Mouse (Mus musculus) liver, embryonic 16.5 days (tissue): Measurements from ENCODE around the gene Zfpm1. TPM values are rescaled to one million over a fixed set of nuclear protein-coding genes. Genes with fewer than 3 reads are reported as not detected.
A peak's percentile ranks its signal among the peaks of the same experiment; 100 is the strongest.

Experiments
- ATAC-seq: fragments of 200-750 bp; cut with Nextera tagmentation; 2 replicates; pipeline ENCODE4 v1.8.0; 2017; ENCODE audit warnings: low read depth, mild to moderate bottlenecking, moderate number of reproducible peaks, moderate library complexity
- H3K27ac ChIP-seq: fragments of 300-500 bp; sonication (generic); 2 replicates; pipeline ENCODE4 v1.5.1; 2014; ENCODE audit warnings: mild to moderate bottlenecking, low read length
- H3K27me3 ChIP-seq: fragments of 300-500 bp; sonication (generic); 2 replicates; pipeline ENCODE4 v1.6.1; 2014; ENCODE audit warnings: low read depth, low read length, mixed read lengths; ENCODE audit not compliant: control insufficient read depth, insufficient read depth
- H3K36me3 ChIP-seq: fragments of 300-500 bp; sonication (generic); 2 replicates; pipeline ENCODE4 v1.6.1; 2014; ENCODE audit warnings: mild to moderate bottlenecking; ENCODE audit not compliant: control insufficient read depth, insufficient read depth
- H3K4me1 ChIP-seq: fragments of 300-500 bp; sonication (generic); 2 replicates; pipeline ENCODE4 v1.6.1; 2014; ENCODE audit warnings: low read depth, low read length, mixed read lengths; ENCODE audit not compliant: control insufficient read depth
- H3K4me2 ChIP-seq: fragments of 300-500 bp; sonication (generic); 2 replicates; pipeline ENCODE4 v1.6.1; 2014; ENCODE audit warnings: low read depth, low read length, mixed read lengths
- H3K4me3 ChIP-seq: fragments of 300-500 bp; sonication (generic); 2 replicates; pipeline ENCODE4 v1.5.1; 2014; ENCODE audit warnings: low read depth, mild to moderate bottlenecking, low read length
- H3K9ac ChIP-seq: fragments of 300-500 bp; sonication (generic); 2 replicates; pipeline ENCODE4 v1.6.1; 2014; ENCODE audit warnings: low read depth, low read length
- H3K9me3 ChIP-seq: fragments of 300-500 bp; sonication (generic); replicated peaks from 2 replicates; pipeline ENCODE4 v1.6.1; 2016; ENCODE audit warnings: low read length; ENCODE audit not compliant: control insufficient read depth
- WGBS: fragments of 180-500 bp; shearing (Covaris S2); extraction: QIAGEN DNeasy Blood & Tissue Kit; methylation state at CpG from one replicate; pipeline ENCODE4 v1.1.7; 2014; ENCODE audit not compliant: insufficient replicate concordance; 5-methylcytosine and 5-hydroxymethylcytosine counted together
- polyA plus RNA-seq: library from polyadenylated mRNA; unstranded; fragments of >200 nt; fragmentation: Nextera tagmentation; extraction: Ambion mirVana; gene quantifications from 2 replicates; pipeline ENCODE4 v1.2.1, GENCODE M21; 2015

Gene Zfpm1
- polyA plus RNA-seq, 1 experiment from 2014 or later, result 8.1 TPM

DNA sequence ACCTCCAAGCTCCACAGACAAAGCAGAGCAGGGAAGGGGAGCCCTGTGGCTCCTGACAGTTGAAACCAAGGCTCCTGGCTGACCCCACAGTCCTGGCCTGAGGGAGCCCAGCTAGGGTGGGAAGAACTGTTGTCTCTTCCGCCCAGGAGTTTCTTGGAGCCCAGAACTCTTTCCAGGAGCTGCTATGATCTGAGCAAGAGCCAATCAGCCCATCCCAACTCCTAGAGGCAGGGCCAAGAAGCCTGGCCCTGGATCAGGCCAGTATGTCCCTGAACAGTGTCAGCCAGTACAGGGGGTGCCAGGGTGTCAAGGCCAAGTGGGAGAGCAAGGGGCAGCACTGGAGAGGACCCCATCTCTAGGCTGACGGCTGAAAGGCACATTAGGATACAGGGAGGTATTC, 30.6 kb downstream of the Zfpm1 start:
- Histone ChIP-seq H3K9ac (peak overlapping the region; percentile 68), H3K9me3 (no peaks in the 10 kb centered on the region), H3K4me2 (peak overlapping the region; percentile 36), H3K36me3 (peaks cover 54% of the 10 kb centered on the region), H3K27me3 (no peaks in the 10 kb centered on the region), H3K4me1 (peaks cover 100% of the 10 kb centered on the region), H3K27ac (peak overlapping the region; percentile 97), H3K4me3 (no peak overlapping the region)
- WGBS, result 42% methylated on average over 2 of the region's 2 CpGs
- ATAC-seq, result no peak

DNA sequence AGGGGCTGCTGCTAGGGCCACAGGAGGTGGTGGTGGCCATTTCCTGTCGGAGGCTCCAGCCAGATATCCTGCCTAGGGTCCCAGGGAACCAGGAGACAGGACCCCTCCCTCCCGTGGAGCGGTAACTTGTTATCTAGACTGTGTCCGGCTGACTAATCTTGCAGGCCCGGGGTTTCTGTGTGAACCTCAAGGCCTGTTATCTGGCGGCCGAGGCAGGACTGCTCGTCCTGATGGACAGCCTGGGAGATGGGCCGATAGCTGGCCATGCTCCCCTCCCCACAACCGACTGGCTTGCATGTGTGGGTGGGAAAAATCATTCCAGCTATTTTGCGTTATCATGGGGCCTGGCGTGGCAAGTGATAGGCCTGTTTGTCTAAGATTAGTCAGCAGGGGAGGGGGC, 31.4 kb downstream of the Zfpm1 start:
- Histone ChIP-seq H3K27ac (peak overlapping the region; percentile 97), H3K4me2 (peak overlapping the region; percentile 36), H3K9me3 (no peaks in the 10 kb centered on the region), H3K27me3 (no peaks in the 10 kb centered on the region), H3K4me1 (peaks cover 100% of the 10 kb centered on the region), H3K9ac (peak overlapping the region; percentile 68), H3K4me3 (peak overlapping the region; percentile 18), H3K36me3 (peaks cover 49% of the 10 kb centered on the region)
- ATAC-seq, result peak; percentile 47
- WGBS, result 11% methylated on average over 12 of the region's 12 CpGs

DNA sequence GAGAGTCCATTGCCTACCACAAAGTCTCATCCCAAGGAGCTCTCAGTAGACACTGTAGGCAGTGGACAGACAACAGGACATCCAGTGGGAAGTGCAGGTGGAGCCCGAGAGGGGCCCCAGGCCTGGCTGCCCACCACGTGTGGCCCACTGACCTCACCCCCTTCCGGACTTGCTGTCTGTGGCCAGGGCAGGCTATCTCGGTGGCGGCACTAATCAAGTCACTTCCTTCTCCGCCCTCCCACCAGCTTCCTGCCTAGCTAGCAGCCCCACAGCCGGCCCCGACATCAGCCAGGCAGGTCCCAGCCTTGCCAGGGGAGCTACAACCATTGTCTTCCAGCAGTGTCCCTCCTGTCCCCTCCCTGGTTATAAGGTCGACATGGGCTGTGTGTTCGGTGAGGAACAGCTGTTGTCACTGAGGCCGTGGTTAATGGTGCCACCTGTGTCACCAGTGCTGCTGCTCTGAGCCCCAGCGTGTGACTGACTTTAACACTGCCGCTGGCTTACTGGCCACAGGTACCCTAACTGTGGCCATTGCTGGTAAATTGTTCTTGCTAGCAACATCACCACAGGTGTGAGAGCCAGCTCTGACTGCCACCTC, 33.1 kb downstream of the Zfpm1 start:
- Histone ChIP-seq H3K9ac (peak overlapping the region; percentile 40), H3K36me3 (peaks cover 48% of the 10 kb centered on the region)
- WGBS, result 37% methylated on average over 13 of the region's 13 CpGs

DNA sequence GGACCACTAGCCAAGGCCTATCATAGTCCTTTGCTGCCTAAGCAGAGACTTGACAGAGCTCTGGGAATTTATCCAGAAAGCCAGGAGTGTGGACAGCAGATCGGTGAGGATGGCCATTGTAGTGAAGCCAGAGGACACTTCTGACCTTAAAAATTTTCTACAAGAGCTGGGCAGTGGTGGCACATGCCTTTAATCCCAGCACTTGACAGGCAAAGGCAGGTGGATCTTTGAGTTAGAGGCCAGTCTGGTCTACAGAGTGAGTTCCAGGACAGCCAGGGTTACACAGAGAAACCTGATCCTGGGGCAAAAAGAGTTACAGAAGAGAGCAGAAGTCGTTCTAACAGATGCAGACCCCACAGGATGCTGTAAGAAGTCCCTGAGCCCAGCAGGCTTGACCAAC, 34.5 kb downstream of the Zfpm1 start:
- Histone ChIP-seq H3K4me2 (no peak overlapping the region), H3K36me3 (peaks cover 38% of the 10 kb centered on the region), H3K9me3 (no peaks in the 10 kb centered on the region), H3K4me3 (no peak overlapping the region), H3K9ac (peak overlapping the region; percentile 76), H3K27ac (peak overlapping the region; percentile 99), H3K27me3 (no peaks in the 10 kb centered on the region), H3K4me1 (peaks cover 100% of the 10 kb centered on the region)
- 56% methylated on average over 2 of the region's 2 CpGs for whole genome bisulfite sequencing
- ATAC-seq, result no peak

More for the DNA sequence above, 33.1 kb downstream of the Zfpm1 start:
- no peak overlapping the region for H3K4me3 ChIP-seq
- peaks cover 100% of the 10 kb centered on the region for H3K4me1 ChIP-seq
- no peak for ATAC-seq
- peak overlapping the region; percentile 97 for H3K27ac ChIP-seq
- no peak overlapping the region for H3K4me2 ChIP-seq
- no peaks in the 10 kb centered on the region for H3K9me3 ChIP-seq
- no peaks in the 10 kb centered on the region for H3K27me3 ChIP-seq

DNA sequence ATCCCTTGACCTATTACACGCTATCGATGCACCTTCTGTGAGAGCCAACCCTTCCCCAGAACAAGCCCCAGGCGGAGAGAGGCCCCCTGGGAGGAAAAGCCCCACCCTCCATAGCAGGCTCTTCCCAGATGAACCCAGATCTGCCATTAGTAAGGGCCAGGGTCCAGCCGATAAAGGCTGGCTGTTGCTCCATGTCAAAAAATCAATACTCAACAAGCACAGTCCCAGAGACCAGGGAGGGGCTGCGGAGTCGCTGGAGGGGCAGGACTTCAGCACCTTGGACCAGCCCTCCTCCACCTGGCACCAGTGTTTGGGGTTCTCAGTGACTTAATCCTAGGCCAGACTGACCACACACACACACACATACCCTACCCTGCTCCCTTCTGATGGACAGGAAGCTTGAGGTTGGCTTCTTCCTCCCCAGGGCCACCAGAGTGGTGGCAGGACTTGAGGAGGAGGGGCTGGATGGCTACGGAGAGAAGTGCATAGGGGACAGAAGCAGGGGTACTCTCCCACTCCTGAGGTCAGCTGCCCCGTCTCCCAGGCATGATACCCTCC, 36.1 kb downstream of the Zfpm1 start:
- Histone ChIP-seq H3K4me3 (no peak overlapping the region), H3K4me1 (peaks cover 100% of the 10 kb centered on the region), H3K36me3 (peaks cover 36% of the 10 kb centered on the region), H3K27ac (peak overlapping the region; percentile 99), H3K9ac (peak overlapping the region; percentile 76), H3K4me2 (peak overlapping the region; percentile 51), H3K9me3 (no peaks in the 10 kb centered on the region), H3K27me3 (no peaks in the 10 kb centered on the region)
- peak; percentile 5 for ATAC-seq
- 13% methylated on average over 8 of the region's 8 CpGs for WGBS

DNA sequence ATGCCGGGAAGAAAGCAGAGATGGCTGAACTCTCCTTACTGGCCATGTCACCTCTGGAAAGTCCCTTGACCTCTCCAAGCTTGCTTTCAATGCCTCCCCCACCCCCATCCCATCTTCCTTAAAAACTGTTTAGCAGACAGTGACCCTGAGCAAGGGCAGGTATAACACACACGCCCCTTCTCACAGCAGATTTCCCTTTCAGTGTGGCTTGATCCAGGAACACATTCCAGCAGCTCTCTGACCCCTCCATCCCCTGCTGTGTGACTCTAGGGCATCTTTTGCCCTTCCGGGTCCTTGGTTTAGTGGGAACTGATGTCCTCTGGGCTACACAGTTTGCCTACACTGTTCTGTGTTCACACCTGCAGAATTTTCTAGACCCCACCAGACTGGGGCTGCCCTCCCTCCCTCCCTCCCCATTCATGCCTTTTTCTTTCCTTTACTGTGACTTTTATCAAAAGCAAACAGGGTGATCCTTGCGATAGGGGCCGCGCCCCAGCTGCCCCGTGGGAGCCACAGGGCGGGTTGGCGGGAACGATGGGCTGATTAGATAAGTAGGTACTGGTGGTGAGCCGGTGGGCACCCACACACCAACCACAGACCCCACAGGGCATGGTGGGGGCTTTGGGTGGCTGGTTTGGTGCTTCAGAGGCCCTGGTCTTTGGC, 37.2 kb downstream of the Zfpm1 start:
- no peak overlapping the region for H3K4me3 ChIP-seq

DNA sequence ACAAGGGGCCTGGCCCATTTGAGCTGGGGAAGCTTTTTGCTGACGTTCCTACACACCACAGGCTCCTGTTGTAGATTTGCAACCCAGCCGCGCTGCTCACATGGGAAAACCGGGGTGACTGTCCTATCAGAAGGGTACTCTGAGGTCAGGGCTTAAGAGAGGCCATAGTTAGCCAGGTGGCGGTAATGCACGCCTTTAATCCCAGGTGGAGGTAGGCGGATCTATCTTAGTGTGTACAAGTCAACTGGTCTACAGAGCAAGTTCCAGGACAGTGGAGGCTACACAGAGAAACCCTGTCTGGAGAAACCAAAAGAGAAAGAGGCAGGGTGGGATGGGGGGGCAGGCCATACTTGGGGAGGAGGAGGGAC, 37.8 kb downstream of the Zfpm1 start:
- peak overlapping the region; percentile 76 for H3K9ac ChIP-seq
- 28% methylated on average over 7 of the region's 7 CpGs for WGBS
- ATAC-seq, result no peak
- no peaks in the 10 kb centered on the region for H3K27me3 ChIP-seq
- H3K4me3 ChIP-seq, result no peak overlapping the region
- H3K36me3 ChIP-seq, result peaks cover 35% of the 10 kb centered on the region
- H3K4me1 ChIP-seq, result peaks cover 100% of the 10 kb centered on the region
- H3K9me3 ChIP-seq, result no peaks in the 10 kb centered on the region
- peak overlapping the region; percentile 70 for H3K4me2 ChIP-seq
- H3K27ac ChIP-seq, result peak overlapping the region; percentile 99

More for the DNA sequence above, 37.2 kb downstream of the Zfpm1 start:
- peaks cover 35% of the 10 kb centered on the region for H3K36me3 ChIP-seq
- peak overlapping the region; percentile 76 for H3K9ac ChIP-seq
- WGBS, result 12% methylated on average over 11 of the region's 11 CpGs
- H3K27ac ChIP-seq, result peak overlapping the region; percentile 99
- H3K27me3 ChIP-seq, result no peaks in the 10 kb centered on the region
- H3K4me1 ChIP-seq, result peaks cover 100% of the 10 kb centered on the region
- no peak for ATAC-seq
- H3K4me2 ChIP-seq, result peak overlapping the region; percentile 51
- no peaks in the 10 kb centered on the region for H3K9me3 ChIP-seq

DNA sequence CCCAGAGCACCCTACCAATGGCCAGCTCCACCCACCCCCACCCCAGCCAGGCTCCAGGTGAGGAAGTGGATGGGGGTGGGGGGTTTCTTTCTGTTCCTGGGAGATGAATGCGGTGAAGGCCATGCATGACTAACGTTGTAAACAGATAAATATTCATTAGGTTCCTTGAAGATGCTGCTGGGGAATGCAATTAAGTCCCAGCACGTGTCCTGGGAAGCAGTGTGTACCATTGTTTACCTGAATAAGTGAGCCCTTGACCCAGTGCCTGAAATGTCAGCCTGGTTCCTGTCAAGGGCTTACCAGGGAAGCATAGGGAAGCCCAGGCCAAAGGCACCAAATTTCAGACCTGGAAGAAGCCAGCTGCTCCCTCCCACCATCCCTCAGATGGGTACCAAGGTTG, 38.6 kb downstream of the Zfpm1 start:
- H3K9ac ChIP-seq, result peak overlapping the region; percentile 76
- peak overlapping the region; percentile 70 for H3K4me2 ChIP-seq
- no peak for ATAC-seq
- H3K4me3 ChIP-seq, result no peak overlapping the region
- 58% methylated on average over 3 of the region's 3 CpGs for WGBS
- peaks cover 100% of the 10 kb centered on the region for H3K4me1 ChIP-seq
- peaks cover 33% of the 10 kb centered on the region for H3K36me3 ChIP-seq
- no peaks in the 10 kb centered on the region for H3K27me3 ChIP-seq
- H3K9me3 ChIP-seq, result no peaks in the 10 kb centered on the region
- peak overlapping the region; percentile 99 for H3K27ac ChIP-seq

DNA sequence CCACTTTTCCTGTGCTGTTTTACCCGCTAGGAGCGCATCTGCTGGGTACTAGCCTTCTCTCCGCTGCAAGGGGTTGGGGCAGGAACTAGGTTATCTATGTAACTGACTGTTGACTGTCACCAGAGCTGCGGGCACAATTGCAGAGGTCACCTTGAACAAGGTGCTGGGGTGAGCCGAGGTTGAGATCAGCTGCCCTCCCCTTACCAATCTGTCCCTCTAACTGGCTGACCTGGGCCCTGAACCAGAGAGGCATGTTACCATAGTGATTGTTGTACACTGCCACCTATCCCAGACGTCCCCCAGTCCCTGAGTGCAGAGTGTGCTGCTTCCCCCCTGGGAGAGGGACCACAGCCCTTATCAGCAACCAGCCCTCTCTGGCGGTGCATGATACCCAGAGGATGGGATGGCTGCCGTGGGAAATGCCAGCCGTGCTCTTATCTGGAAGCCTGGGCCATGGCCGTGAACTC, 39.5 kb downstream of the Zfpm1 start:
- H3K9ac ChIP-seq, result peak overlapping the region; percentile 76

More for the DNA sequence above, 39.5 kb downstream of the Zfpm1 start:
- peak overlapping the region; percentile 70 for H3K4me2 ChIP-seq
- H3K4me1 ChIP-seq, result peaks cover 100% of the 10 kb centered on the region
- no peaks in the 10 kb centered on the region for H3K9me3 ChIP-seq
- ATAC-seq, result peak; percentile 85
- H3K4me3 ChIP-seq, result peak overlapping the region; percentile 43
- whole genome bisulfite sequencing, result 16% methylated on average over 10 of the region's 10 CpGs
- H3K27me3 ChIP-seq, result no peaks in the 10 kb centered on the region
- H3K36me3 ChIP-seq, result peaks cover 35% of the 10 kb centered on the region
- H3K27ac ChIP-seq, result peak overlapping the region; percentile 99
